Mouse (Mus musculus) liver, adult (tissue): Measurements from ENCODE around the gene Carmil3.

Experiments used
- GATA4 ChIP-seq: IDR thresholded peaks from 2 replicates; pipeline ENCODE4 v1.6.1; 2014; ENCODE audit warnings: mild to moderate bottlenecking, low read length; ENCODE audit not compliant: insufficient replicate concordance

Carmil3 gene

GRCm38 (mm10) chr14:55513927-55514326, 23.5 kb downstream of the Carmil3 start:
- TF ChIP-seq GATA4, result no peak

GRCm38 (mm10) chr14:55515846-55516245, 25.4 kb downstream of the Carmil3 start:
- no peak for TF ChIP-seq GATA4

GRCm38 (mm10) chr14:55518897-55519296, 28.4 kb downstream of the Carmil3 start:
- no peak for TF ChIP-seq GATA4

DNA sequence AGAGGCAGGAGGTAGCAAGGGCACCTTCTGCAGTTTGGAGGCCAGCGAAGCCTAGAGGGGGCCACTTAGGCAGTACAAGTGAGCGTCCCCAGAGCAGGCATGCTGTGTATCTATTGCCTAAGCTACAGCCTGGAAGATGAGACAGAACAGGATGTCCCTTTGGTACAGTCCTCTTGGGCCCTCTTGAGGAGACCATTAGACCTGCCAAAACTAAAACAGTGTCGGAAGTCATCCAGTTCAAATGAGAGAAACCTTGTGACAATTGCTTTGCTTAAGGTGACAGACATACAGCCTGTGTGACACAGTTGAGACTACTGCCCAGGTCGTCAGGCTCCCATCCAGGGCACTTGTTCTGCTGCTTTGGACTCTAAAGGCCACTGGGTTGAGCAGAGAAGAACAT, 29.2 kb downstream of the Carmil3 start:
- TF ChIP-seq GATA4, result no peak

DNA sequence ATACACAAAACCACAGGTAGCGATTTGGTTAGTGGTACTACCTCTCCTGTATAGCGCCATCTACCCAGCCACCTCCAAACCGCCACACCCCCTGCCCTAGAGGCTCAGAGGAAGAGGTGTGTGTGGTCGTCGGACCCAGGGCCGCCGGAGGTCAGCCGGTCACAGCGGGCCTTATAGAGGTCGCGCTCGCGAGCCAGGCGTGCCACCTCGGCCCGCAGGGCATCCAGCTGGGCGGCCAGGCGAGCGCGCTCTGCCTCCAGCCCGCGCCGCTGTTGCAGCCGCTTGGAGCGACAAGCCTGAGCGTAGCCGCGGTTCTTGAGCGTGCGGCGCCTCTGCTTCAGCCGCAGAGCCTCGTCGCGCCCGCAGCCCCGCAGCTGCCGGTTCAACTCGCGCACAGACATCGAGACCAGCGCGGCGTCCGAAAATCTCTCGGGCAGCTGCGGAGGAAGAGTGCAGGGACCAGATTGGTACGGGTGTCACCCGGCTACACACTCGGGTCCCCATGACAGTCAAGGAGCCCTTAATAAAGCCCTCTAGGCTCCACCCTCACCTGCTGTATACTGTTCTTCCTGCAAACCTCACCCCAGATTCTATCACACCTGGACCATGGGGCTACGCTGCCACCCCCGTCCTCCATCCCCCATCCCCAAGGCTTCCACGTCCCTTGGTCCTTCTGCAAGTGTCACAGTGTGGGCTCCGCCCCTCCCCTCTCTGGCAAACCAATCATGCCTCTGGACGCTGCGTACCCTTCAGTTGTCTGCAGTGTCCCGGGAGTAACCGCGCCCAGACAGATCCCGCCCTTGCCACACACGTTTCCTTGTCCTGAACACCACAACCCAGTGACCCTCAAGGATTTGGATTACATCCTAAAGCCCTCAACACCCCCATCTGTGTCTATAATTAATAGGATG, 30.3 kb downstream of the Carmil3 start:
- no peak for TF ChIP-seq GATA4

- no peak for TF ChIP-seq GATA4
Observed at GRCm38 (mm10) chr14:55524062-55524461, 33.6 kb downstream of the Carmil3 start.

GRCm38 (mm10) chr14:55524785-55525184, 34.3 kb downstream of the Carmil3 start, which contains the start of gene Nrl:
Gene Nrl (minus strand): TSS chr14:55524981.
- TF ChIP-seq GATA4, result no peak

- TF ChIP-seq GATA4, result no peak
Observed at GRCm38 (mm10) chr14:55526674-55527073, 36.2 kb downstream of the Carmil3 start.

DNA sequence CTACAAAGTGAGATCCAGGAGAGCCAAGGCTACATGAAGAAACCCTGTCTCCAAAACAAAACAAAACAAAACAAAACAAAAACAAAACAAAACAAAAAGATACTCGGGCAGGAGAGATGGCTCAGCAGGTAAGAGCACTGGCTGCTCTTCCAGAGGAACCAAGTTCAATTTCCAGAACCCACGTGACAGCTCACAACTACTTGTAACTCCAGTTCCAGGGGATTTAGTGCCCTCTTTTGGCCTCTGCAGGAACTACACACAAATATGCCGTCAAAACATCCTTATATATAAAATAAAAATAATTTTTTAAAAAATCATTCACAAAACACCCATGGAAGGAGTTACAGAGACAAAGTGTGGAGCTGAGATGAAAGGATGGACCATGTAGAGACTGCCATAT, 37.5 kb downstream of the Carmil3 start:
- no peak for TF ChIP-seq GATA4

DNA sequence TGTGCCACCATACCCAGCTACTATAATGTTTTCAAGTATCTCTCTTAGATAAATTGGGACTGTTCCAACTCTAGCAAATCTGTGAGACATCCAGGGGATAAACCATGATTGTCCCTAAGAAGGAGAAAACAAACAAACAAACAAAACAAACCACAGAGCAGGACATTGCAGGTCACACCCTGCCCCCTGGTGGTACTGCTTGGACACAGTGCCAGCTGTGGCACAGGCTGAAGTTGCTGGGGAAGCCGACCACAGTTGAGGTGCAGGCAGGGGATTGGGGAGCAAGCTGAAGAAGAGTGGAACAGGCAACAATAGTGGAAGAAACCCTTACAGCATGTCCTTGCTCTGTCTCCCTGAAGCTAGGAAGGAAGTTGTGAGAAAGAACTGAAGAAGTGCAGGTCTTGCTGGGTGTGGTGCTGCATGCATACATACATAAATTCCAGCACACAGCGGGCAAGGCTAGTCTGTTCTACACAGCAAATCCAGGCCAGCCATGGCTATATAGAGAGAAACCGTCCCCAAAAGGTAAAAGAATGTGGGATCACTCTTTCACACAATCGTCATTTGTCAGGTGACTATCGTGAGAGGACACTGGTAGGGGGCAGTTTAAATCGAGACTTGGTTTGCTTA, 45.8 kb downstream of the Carmil3 start:
- no peak for TF ChIP-seq GATA4

DNA sequence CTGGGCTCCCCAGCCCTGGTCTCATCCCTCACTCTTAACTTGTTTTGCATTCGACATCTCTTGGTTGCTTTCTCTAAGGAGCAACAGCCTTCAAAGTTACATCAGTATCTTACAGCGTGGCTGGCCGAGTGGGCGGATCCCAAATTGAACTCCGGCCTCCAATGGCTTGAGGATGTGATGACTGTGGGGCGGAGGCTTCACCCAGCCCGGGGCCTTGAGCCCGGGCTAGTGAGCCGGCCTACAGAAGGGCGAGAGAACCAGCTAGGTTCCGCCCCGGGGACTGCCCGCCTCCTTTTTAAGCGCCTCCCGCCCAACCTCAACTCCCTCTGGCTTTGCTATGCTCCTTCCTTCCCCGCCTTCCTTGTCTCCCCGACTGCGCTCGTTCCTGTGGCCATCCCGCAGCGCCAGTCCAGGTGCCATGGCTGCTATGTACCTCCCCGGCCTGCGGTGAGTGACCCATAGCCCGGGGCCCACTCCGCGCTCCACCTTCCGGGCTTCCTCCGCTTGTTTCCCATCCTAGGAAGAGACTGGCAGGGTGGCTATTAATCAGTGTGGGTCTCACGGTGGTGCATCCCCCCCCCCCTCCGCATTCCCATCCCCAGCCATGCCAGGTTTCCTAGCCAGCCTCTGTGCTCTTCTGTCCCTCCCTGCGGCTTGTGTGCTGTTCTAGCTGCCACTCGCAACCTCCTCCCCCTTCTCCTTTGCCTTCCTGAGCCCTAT, 49.8 kb downstream of the Carmil3 start, which contains the start of gene Pck2:
Gene Pck2 (plus strand): TSS at position 200 of the 720 bp plus-strand sequence.
- TF ChIP-seq GATA4, result no peak

- TF ChIP-seq GATA4, result no peak
Observed at GRCm38 (mm10) chr14:55540787-55541321, 50.4 kb downstream of the Carmil3 start.

DNA sequence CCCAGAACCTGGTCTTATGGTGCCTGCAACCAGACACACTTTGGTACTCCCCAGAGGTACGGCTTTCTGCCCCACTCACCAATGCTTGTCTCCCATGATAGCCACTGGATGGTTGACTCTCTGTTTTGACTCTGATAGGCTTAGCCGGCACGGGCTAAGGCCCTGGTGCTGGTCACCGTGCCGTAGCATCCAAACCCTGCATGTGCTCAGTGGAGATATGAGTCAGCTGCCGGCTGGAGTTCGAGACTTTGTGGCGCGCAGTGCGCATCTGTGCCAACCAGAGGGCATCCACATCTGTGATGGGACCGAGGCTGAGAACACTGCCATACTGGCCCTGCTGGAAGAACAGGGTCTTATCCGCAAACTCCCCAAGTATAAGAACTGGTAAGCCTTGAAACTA, 51.8 kb downstream of the Carmil3 start:
- no peak for TF ChIP-seq GATA4

DNA sequence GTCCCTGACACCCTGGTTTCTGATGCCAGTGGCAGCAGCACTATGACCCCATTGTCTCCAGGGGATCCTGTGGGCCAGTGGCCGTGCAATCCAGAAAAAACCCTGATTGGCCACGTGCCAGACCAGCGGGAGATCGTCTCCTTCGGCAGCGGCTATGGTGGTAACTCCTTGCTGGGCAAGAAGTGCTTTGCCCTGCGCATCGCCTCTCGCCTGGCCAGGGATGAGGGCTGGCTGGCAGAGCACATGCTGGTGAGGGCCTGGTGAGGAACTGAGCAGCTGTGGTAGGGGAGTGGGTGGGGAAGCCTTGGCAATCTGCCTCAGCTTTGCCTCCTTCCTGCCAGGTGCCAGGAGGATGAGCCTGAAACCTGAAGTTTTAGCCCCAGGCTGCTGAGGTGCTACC, 53.9 kb downstream of the Carmil3 start:
- no peak for TF ChIP-seq GATA4

DNA sequence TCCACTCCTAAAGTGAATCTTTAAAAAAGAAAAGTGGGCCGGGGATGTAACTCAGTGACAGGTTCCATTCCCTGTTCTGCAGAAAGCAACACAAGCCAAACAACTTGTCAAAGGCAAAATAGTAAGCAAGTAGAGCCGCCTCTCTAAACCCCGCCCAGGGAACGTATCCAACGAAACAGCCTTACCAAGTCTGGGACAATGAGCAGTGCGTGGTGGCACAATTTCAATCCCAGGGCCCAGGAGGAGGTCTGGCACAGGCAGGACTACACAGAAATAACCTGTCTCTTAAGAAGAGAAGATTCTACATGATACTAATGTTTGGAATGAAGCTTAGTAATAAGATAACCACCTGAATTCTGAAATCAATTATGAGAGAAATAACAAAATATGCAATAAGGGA, 59.7 kb downstream of the Carmil3 start:
- TF ChIP-seq GATA4, result no peak
